8 mouse cellular contexts compared by ENCODE assay signal in the genomic region with DNA sequence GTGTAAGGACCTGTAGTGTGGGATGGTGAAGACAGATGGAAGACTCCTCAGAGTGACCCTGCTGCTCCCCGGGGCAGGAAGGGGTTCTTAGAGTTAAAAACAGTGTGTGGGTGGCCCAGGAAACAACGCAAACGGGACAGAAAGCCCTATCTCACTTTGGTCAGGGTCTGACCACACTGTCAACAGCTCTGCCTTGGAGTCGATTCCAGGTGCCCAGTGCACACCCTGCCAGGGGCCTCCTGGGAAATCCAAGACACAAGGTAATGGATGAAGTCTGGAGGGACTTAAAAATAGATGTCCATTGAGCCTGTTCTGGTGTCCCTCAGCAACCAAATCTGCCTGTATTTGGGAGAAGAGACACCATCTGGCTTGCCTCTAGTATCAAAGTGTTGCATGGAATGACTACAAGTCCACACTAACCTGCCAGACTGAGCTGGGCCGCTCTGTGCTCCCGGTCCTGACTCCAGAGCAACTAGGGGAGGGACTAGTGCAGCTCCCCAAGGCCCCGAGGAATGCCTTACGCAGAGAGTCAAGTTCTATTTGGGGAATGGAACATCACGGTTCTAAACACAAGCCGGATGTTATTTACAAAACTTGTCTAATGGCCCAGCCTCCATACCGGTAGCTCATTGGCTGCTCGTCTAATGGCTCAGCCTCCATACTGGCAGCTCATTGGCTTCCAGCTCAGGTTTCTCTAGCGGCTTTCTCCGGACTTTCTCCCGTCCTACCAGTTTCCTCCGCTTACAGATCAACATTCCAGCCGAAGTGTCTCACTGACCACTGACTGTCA. TPM values are rescaled to one million over a fixed set of nuclear protein-coding genes. Genes with fewer than 3 reads are reported as not detected.
A peak's percentile ranks its signal among the peaks of the same experiment; 100 is the strongest.
DNase-seq lines count a peak whose midpoint lies in the region; ATAC-seq and TF ChIP-seq lines count a peak whose summit lies in the region.

No protein-coding gene starts in this region.

- 13% methylated on average over 17 of the region's 17 CpGs for WGBS in forebrain, embryonic 15.5 days
- under 1% methylated on average over 17 of the region's 17 CpGs for WGBS in lung, embryonic 15.5 days
- 13% methylated on average over 17 of the region's 17 CpGs for WGBS in olfactory bulb, adult 2 months

- peaks cover 60% of the 10 kb centered on the region for H3K4me1 ChIP-seq in forebrain, embryonic 15.5 days
- peaks cover 60% of the 10 kb centered on the region for H3K4me1 ChIP-seq in lung, embryonic 15.5 days
- H3K4me1 ChIP-seq in olfactory bulb, adult 2 months (ENCODE audit: control insufficient read depth, insufficient read depth, low read length), result peaks cover 48% of the 10 kb centered on the region

- peak overlapping the region; percentile 46 for H3K9ac ChIP-seq in forebrain, embryonic 15.5 days (replicated peaks)
- peak overlapping the region; percentile 35 for H3K9ac ChIP-seq in lung, embryonic 15.5 days

- no peaks in the 10 kb centered on the region for H3K27me3 ChIP-seq in forebrain, embryonic 15.5 days
- no peaks in the 10 kb centered on the region for H3K27me3 ChIP-seq in lung, embryonic 15.5 days

- peak; percentile 87 for DNase-seq in MEL-GATA-1-ER (ENCODE audit: extremely low read depth, low read depth)
- peak; percentile 87 for DNase-seq in c-Kit-positive CD71-positive TER-119-positive erythroid progenitor cells, embryonic 14.5 days (ENCODE audit: low spot score)
- peak; percentile 86 for DNase-seq in heart, postnatal 4 days
- peak; percentile 74 to 82 for DNase-seq in layer of hippocampus, adult 2 months (ENCODE audit: low spot score in 2 of 2)
- DNase-seq in thymus, postnatal 36 days, result peak; percentile 41 to 46

- H3K27ac ChIP-seq in forebrain, embryonic 15.5 days (replicated peaks), result peak overlapping the region; percentile 93
- H3K27ac ChIP-seq in layer of hippocampus, adult 2 months, result peak overlapping the region; percentile 94
- peak overlapping the region; percentile 96 for H3K27ac ChIP-seq in lung, embryonic 15.5 days
- peak overlapping the region; percentile 91 for H3K27ac ChIP-seq in olfactory bulb, adult 2 months (ENCODE audit: insufficient read depth, low read depth, low read length)

- peak; percentile 51 for ATAC-seq in forebrain, embryonic 15.5 days (replicated peaks)
- ATAC-seq in lung, embryonic 15.5 days (ENCODE audit: borderline replicate concordance, extremely low read depth, low FRiP score, low TSS enrichment), result peak; percentile 86

- TF ChIP-seq CTCF in layer of hippocampus, adult 2 months (conservative IDR thresholded peaks at IDR 0.05), result no peak
- no peak for TF ChIP-seq CTCF in olfactory bulb, adult 2 months (IDR thresholded peaks at IDR 0.05; ENCODE audit: insufficient read depth, low read depth, low read length)

- 0 out of 2 replicates have a peak, but pooled peaks have one; percentile 11 for TF ChIP-seq POLR2A in olfactory bulb, adult 2 months (IDR thresholded peaks at IDR 0.05; ENCODE audit: insufficient read depth, low read depth, low read length)

- peak overlapping the region; percentile 67 for H3K4me2 ChIP-seq in forebrain, embryonic 15.5 days (replicated peaks)
- peak overlapping the region; percentile 52 for H3K4me2 ChIP-seq in lung, embryonic 15.5 days

- H3K36me3 ChIP-seq in forebrain, embryonic 15.5 days, result no peaks in the 10 kb centered on the region
- no peaks in the 10 kb centered on the region for H3K36me3 ChIP-seq in lung, embryonic 15.5 days

- H3K4me3 ChIP-seq in forebrain, embryonic 15.5 days, result peak overlapping the region; percentile 41
- H3K4me3 ChIP-seq in layer of hippocampus, adult 2 months, result peak overlapping the region; percentile 39
- peak overlapping the region; percentile 33 for H3K4me3 ChIP-seq in lung, embryonic 15.5 days
- peak overlapping the region; percentile 50 for H3K4me3 ChIP-seq in olfactory bulb, adult 2 months (ENCODE audit: insufficient read depth, low read depth, low read length)

- H3K9me3 ChIP-seq in forebrain, embryonic 15.5 days, result no peaks in the 10 kb centered on the region
- H3K9me3 ChIP-seq in lung, embryonic 15.5 days, result no peaks in the 10 kb centered on the region

RNA-seq across cellular contexts. Expression of a gene that starts 12.1 kb away (rescaled TPM):
- polyA plus RNA-seq in forebrain, embryonic 15.5 days (2015; fragmentation: Nextera tagmentation; extraction: Ambion mirVana), result 0.17 and 0.24 TPM in 2 replicates
- not detected for total RNA-seq in heart, postnatal 4 days (2021)
- total RNA-seq in layer of hippocampus, adult 2 months (2021), result under 1 TPM in 1 of 2 experiments, not detected in 1; 0.20 TPM
- 0.19 and 0.35 TPM in 2 replicates for polyA plus RNA-seq in lung, embryonic 15.5 days (2015; fragmentation: Nextera tagmentation; extraction: Ambion mirVana)
- polyA plus RNA-seq in olfactory bulb, adult 2 months (2012; ENCODE audit: insufficient read depth, insufficient read length, low replicate concordance, missing spikeins), result not detected in 2 replicates

RNA-seq across cellular contexts. Expression of a gene that starts 20.0 kb away (rescaled TPM):
- polyA plus RNA-seq in forebrain, embryonic 15.5 days (2015; fragmentation: Nextera tagmentation; extraction: Ambion mirVana), result 69.4 and 76.8 TPM in 2 replicates
- total RNA-seq in heart, postnatal 4 days (2021), result 10 to 100 TPM; 27.5 to 36.2 TPM
- total RNA-seq in layer of hippocampus, adult 2 months (2021), result 10 to 100 TPM; 17.2 to 22.0 TPM
- 111 and 115 TPM in 2 replicates for polyA plus RNA-seq in lung, embryonic 15.5 days (2015; fragmentation: Nextera tagmentation; extraction: Ambion mirVana)
- 111 and 168 TPM in 2 replicates for polyA plus RNA-seq in olfactory bulb, adult 2 months (2012; ENCODE audit: insufficient read depth, insufficient read length, low replicate concordance, missing spikeins)

Comparison
In these comparisons a context has a peak if more than half of its experiments do, and no peak if none do; other contexts are left out.
1. Peak in every context shown above with its lines: DNase-seq, ATAC-seq, H3K4me3 ChIP-seq and H3K27ac ChIP-seq.